Mouse (Mus musculus): ENCODE measurements at regions not wholly inside any gene's neighbourhood (a gene's known extent, or its start where the extent isn't known, plus 50 kb on each side); places are given as distances from the start of the nearest gene placed in this dataset.

GRCm38 (mm10) chr4:40400089-40400488, 71.9 kb upstream of the Tmem215 start:
- no peaks in the 10 kb centered on the region for H3K27me3 ChIP-seq (ENCODE audit: control insufficient read depth, insufficient read depth, low read length)
- no peak overlapping the region for H3K27ac ChIP-seq (ENCODE audit: low read length)
- no peak overlapping the region for H3K4me2 ChIP-seq (ENCODE audit: low read depth, low read length)
- ATAC-seq (replicated peaks; ENCODE audit: extremely low read depth, insufficient read depth, low FRiP score), result no peak
- no peak overlapping the region for H3K4me3 ChIP-seq (ENCODE audit: low read length)
- H3K9me3 ChIP-seq (replicated peaks; ENCODE audit: control insufficient read depth, low read length), result no peaks in the 10 kb centered on the region
- no peaks in the 10 kb centered on the region for H3K36me3 ChIP-seq (ENCODE audit: control insufficient read depth, insufficient read depth)
- no peaks in the 10 kb centered on the region for H3K4me1 ChIP-seq (ENCODE audit: control insufficient read depth, insufficient read depth, low read length)
- no peak overlapping the region for H3K9ac ChIP-seq (ENCODE audit: low read length)

- Histone ChIP-seq H3K27ac (ENCODE audit: low read length) (no peak overlapping the region), H3K9ac (ENCODE audit: low read length) (no peak overlapping the region), H3K4me1 (ENCODE audit: control insufficient read depth, insufficient read depth, low read length) (no peaks in the 10 kb centered on the region), H3K36me3 (ENCODE audit: control insufficient read depth, insufficient read depth) (no peaks in the 10 kb centered on the region), H3K9me3 (replicated peaks; ENCODE audit: control insufficient read depth, low read length) (no peaks in the 10 kb centered on the region), H3K4me2 (ENCODE audit: low read depth, low read length) (no peak overlapping the region), H3K4me3 (ENCODE audit: low read length) (no peak overlapping the region), H3K27me3 (ENCODE audit: control insufficient read depth, insufficient read depth, low read length) (no peaks in the 10 kb centered on the region)
- ATAC-seq (replicated peaks; ENCODE audit: extremely low read depth, insufficient read depth, low FRiP score), result no peak
- WGBS, result 81% methylated on average over 1 of the region's 1 CpGs
Measured at GRCm38 (mm10) chr4:40390183-40390582, 81.8 kb upstream of the Tmem215 start.

- Histone ChIP-seq H3K4me1 (ENCODE audit: control insufficient read depth, insufficient read depth, low read length) (no peaks in the 10 kb centered on the region), H3K36me3 (ENCODE audit: control insufficient read depth, insufficient read depth) (no peaks in the 10 kb centered on the region), H3K4me2 (ENCODE audit: low read depth, low read length) (no peak overlapping the region), H3K9ac (ENCODE audit: low read length) (no peak overlapping the region), H3K27ac (ENCODE audit: low read length) (no peak overlapping the region), H3K27me3 (ENCODE audit: control insufficient read depth, insufficient read depth, low read length) (no peaks in the 10 kb centered on the region), H3K9me3 (replicated peaks; ENCODE audit: control insufficient read depth, low read length) (no peaks in the 10 kb centered on the region), H3K4me3 (ENCODE audit: low read length) (no peak overlapping the region)
- 83% methylated on average over 9 of the region's 9 CpGs for WGBS
- ATAC-seq (replicated peaks; ENCODE audit: extremely low read depth, insufficient read depth, low FRiP score), result no peak
Measured at GRCm38 (mm10) chr4:40385284-40385683, 86.7 kb upstream of the Tmem215 start.

GRCm38 (mm10) chr4:40384704-40385103, 87.3 kb upstream of the Tmem215 start:
- Histone ChIP-seq H3K9me3 (replicated peaks; ENCODE audit: control insufficient read depth, low read length) (no peaks in the 10 kb centered on the region), H3K36me3 (ENCODE audit: control insufficient read depth, insufficient read depth) (no peaks in the 10 kb centered on the region), H3K9ac (ENCODE audit: low read length) (no peak overlapping the region), H3K4me1 (ENCODE audit: control insufficient read depth, insufficient read depth, low read length) (no peaks in the 10 kb centered on the region), H3K4me2 (ENCODE audit: low read depth, low read length) (no peak overlapping the region), H3K27me3 (ENCODE audit: control insufficient read depth, insufficient read depth, low read length) (no peaks in the 10 kb centered on the region), H3K4me3 (ENCODE audit: low read length) (no peak overlapping the region), H3K27ac (ENCODE audit: low read length) (no peak overlapping the region)
- WGBS, result 82% methylated on average over 3 of the region's 3 CpGs
- no peak for ATAC-seq (replicated peaks; ENCODE audit: extremely low read depth, insufficient read depth, low FRiP score)

- Histone ChIP-seq H3K9me3 (replicated peaks; ENCODE audit: control insufficient read depth, low read length) (no peaks in the 10 kb centered on the region), H3K9ac (ENCODE audit: low read length) (no peak overlapping the region), H3K27ac (ENCODE audit: low read length) (no peak overlapping the region), H3K36me3 (ENCODE audit: control insufficient read depth, insufficient read depth) (no peaks in the 10 kb centered on the region), H3K4me2 (ENCODE audit: low read depth, low read length) (no peak overlapping the region), H3K27me3 (ENCODE audit: control insufficient read depth, insufficient read depth, low read length) (no peaks in the 10 kb centered on the region), H3K4me1 (ENCODE audit: control insufficient read depth, insufficient read depth, low read length) (no peaks in the 10 kb centered on the region), H3K4me3 (ENCODE audit: low read length) (no peak overlapping the region)
- 69% methylated on average over 8 of the region's 8 CpGs for WGBS
- ATAC-seq (replicated peaks; ENCODE audit: extremely low read depth, insufficient read depth, low FRiP score), result no peak
Measured at GRCm38 (mm10) chr4:40380309-40380708, 91.7 kb upstream of the Tmem215 start.

- Histone ChIP-seq H3K27ac (ENCODE audit: low read length) (no peak overlapping the region), H3K4me3 (ENCODE audit: low read length) (no peak overlapping the region), H3K27me3 (ENCODE audit: control insufficient read depth, insufficient read depth, low read length) (no peaks in the 10 kb centered on the region), H3K4me1 (ENCODE audit: control insufficient read depth, insufficient read depth, low read length) (no peaks in the 10 kb centered on the region), H3K4me2 (ENCODE audit: low read depth, low read length) (no peak overlapping the region), H3K9me3 (replicated peaks; ENCODE audit: control insufficient read depth, low read length) (no peaks in the 10 kb centered on the region), H3K9ac (ENCODE audit: low read length) (no peak overlapping the region), H3K36me3 (ENCODE audit: control insufficient read depth, insufficient read depth) (no peaks in the 10 kb centered on the region)
- no peak for ATAC-seq (replicated peaks; ENCODE audit: extremely low read depth, insufficient read depth, low FRiP score)
- WGBS, result 80% methylated on average over 9 of the region's 9 CpGs
Measured at GRCm38 (mm10) chr4:40375439-40376154, 96.4 kb upstream of the Ndufb6 start.

GRCm38 (mm10) chr4:40374213-40374612, 95.0 kb upstream of the Ndufb6 start:
- 79% methylated on average over 2 of the region's 2 CpGs for WGBS
- Histone ChIP-seq H3K36me3 (ENCODE audit: control insufficient read depth, insufficient read depth) (no peaks in the 10 kb centered on the region), H3K9ac (ENCODE audit: low read length) (no peak overlapping the region), H3K27me3 (ENCODE audit: control insufficient read depth, insufficient read depth, low read length) (no peaks in the 10 kb centered on the region), H3K9me3 (replicated peaks; ENCODE audit: control insufficient read depth, low read length) (no peaks in the 10 kb centered on the region), H3K4me1 (ENCODE audit: control insufficient read depth, insufficient read depth, low read length) (no peaks in the 10 kb centered on the region), H3K27ac (ENCODE audit: low read length) (no peak overlapping the region), H3K4me2 (ENCODE audit: low read depth, low read length) (no peak overlapping the region), H3K4me3 (ENCODE audit: low read length) (no peak overlapping the region)
- no peak for ATAC-seq (replicated peaks; ENCODE audit: extremely low read depth, insufficient read depth, low FRiP score)

- Histone ChIP-seq H3K27ac (ENCODE audit: low read length) (no peak overlapping the region), H3K4me2 (ENCODE audit: low read depth, low read length) (no peak overlapping the region), H3K27me3 (ENCODE audit: control insufficient read depth, insufficient read depth, low read length) (no peaks in the 10 kb centered on the region), H3K9me3 (replicated peaks; ENCODE audit: control insufficient read depth, low read length) (no peaks in the 10 kb centered on the region), H3K4me1 (ENCODE audit: control insufficient read depth, insufficient read depth, low read length) (no peaks in the 10 kb centered on the region), H3K4me3 (ENCODE audit: low read length) (no peak overlapping the region), H3K9ac (ENCODE audit: low read length) (no peak overlapping the region), H3K36me3 (ENCODE audit: control insufficient read depth, insufficient read depth) (no peaks in the 10 kb centered on the region)
- WGBS, result 54% methylated on average over 3 of the region's 3 CpGs
- ATAC-seq (replicated peaks; ENCODE audit: extremely low read depth, insufficient read depth, low FRiP score), result no peak
Measured at GRCm38 (mm10) chr4:40364329-40364728, 85.1 kb upstream of the Ndufb6 start.

GRCm38 (mm10) chr4:40359307-40359706, 80.1 kb upstream of the Ndufb6 start:
- no peak overlapping the region for H3K27ac ChIP-seq (ENCODE audit: low read length)
- H3K36me3 ChIP-seq (ENCODE audit: control insufficient read depth, insufficient read depth), result no peaks in the 10 kb centered on the region
- no peak for ATAC-seq (replicated peaks; ENCODE audit: extremely low read depth, insufficient read depth, low FRiP score)
- H3K4me2 ChIP-seq (ENCODE audit: low read depth, low read length), result no peak overlapping the region
- H3K4me1 ChIP-seq (ENCODE audit: control insufficient read depth, insufficient read depth, low read length), result no peaks in the 10 kb centered on the region
- no peak overlapping the region for H3K4me3 ChIP-seq (ENCODE audit: low read length)
- H3K9me3 ChIP-seq (replicated peaks; ENCODE audit: control insufficient read depth, low read length), result no peaks in the 10 kb centered on the region
- H3K9ac ChIP-seq (ENCODE audit: low read length), result no peak overlapping the region
- WGBS, result 72% methylated on average over 3 of the region's 3 CpGs
- H3K27me3 ChIP-seq (ENCODE audit: control insufficient read depth, insufficient read depth, low read length), result no peaks in the 10 kb centered on the region

Measured in heart, embryonic 16.5 days (tissue).